ENCODE assay signal across 11 mouse cellular contexts in genomic region chr11:77787707-77788106, GRCm38 (mm10). TPM values are rescaled to one million over a fixed set of nuclear protein-coding genes. Genes with fewer than 3 reads are reported as not detected.
A peak's percentile ranks its signal among the peaks of the same experiment; 100 is the strongest.
DNase-seq lines count a peak whose midpoint lies in the region; ATAC-seq and TF ChIP-seq lines count a peak whose summit lies in the region.
"Had no signal": no experiment of that assay in that cellular context is flagged by ENCODE, and none has a peak within 500 bp of the region (broad histone marks: within the 10 kb centered on the region; RNA-seq: fewer than 3 reads in every experiment).

TSS of gene Gm10277 (minus strand) at chr11:77787747.

- peaks cover 6% of the 10 kb centered on the region for H3K36me3 ChIP-seq in heart, adult 2 months (ENCODE audit: control insufficient read depth, insufficient read depth, low read length)
- 0 out of 2 replicates have a peak, but pooled peaks cover 3% of the 10 kb centered on the region for H3K36me3 ChIP-seq in lung, embryonic 14.5 days (ENCODE audit: insufficient read depth)
- no peaks in the 10 kb centered on the region for H3K36me3 ChIP-seq in hindbrain, postnatal 0 days (ENCODE audit: insufficient read depth, low read length)

- H3K9ac ChIP-seq in heart, adult 2 months (ENCODE audit: low read depth, low read length) = no peak within 1 kb of the TSS
- no peak within 1 kb of the TSS for H3K9ac ChIP-seq in lung, embryonic 14.5 days
- no peak within 1 kb of the TSS for H3K9ac ChIP-seq in hindbrain, postnatal 0 days (replicated peaks; ENCODE audit: low read length)

- no peak for ATAC-seq in lung, embryonic 14.5 days (ENCODE audit: insufficient read depth)
- no peak for ATAC-seq in hindbrain, postnatal 0 days

- H3K4me3 ChIP-seq in heart, adult 2 months = no peak within 1 kb of the TSS
- H3K4me3 ChIP-seq in lung, embryonic 14.5 days (ENCODE audit: low read depth, low read length) = no peak within 1 kb of the TSS
- no peak within 1 kb of the TSS for H3K4me3 ChIP-seq in hindbrain, postnatal 0 days (ENCODE audit: low read length)
- no peak within 1 kb of the TSS for H3K4me3 ChIP-seq in olfactory bulb, adult 2 months (ENCODE audit: insufficient read depth, low read depth, low read length)

- DNase-seq in heart, adult 2 months = no peak
- no peak for DNase-seq in heart, adult 11 months
- no peak for DNase-seq in lung, embryonic 14.5 days
- DNase-seq in lung, postnatal 36 days = no peak
- no peak for DNase-seq in hindbrain, postnatal 0 days (ENCODE audit: low spot score)
- DNase-seq in layer of hippocampus, postnatal 10 days (ENCODE audit: low spot score in 2 of 2) = no peak
- no peak for DNase-seq in left cerebral cortex, adult 11 months (ENCODE audit: low spot score)
- DNase-seq: lung, adult 18-20 months; thymus, postnatal 25 days had no signal

- no peak for TF ChIP-seq CTCF in heart, adult 2 months (IDR thresholded peaks at IDR 0.05)
- TF ChIP-seq CTCF in lung, embryonic 14.5 days (IDR thresholded peaks at IDR 0.05; ENCODE audit: low read depth) = no peak
- no peak for TF ChIP-seq CTCF in hindbrain, postnatal 0 days (IDR thresholded peaks at IDR 0.05; ENCODE audit: low read depth)
- no peak for TF ChIP-seq CTCF in olfactory bulb, adult 2 months (IDR thresholded peaks at IDR 0.05; ENCODE audit: insufficient read depth, low read depth, low read length)

- no peak for TF ChIP-seq POLR2A in heart, adult 2 months (IDR thresholded peaks at IDR 0.05; ENCODE audit: insufficient read depth, low read depth, low read length)
- TF ChIP-seq POLR2A in olfactory bulb, adult 2 months (IDR thresholded peaks at IDR 0.05; ENCODE audit: insufficient read depth, low read depth, low read length) = no peak

- no peaks in the 10 kb centered on the region for H3K79me2 ChIP-seq in heart, adult 2 months (replicated peaks; ENCODE audit: control insufficient read depth, insufficient read depth, low read length)

- peak within 1 kb of the TSS; percentile 81 for H3K27ac ChIP-seq in heart, adult 2 months
- 0 out of 2 replicates have a peak within 1 kb of the TSS, but pooled peaks have one; percentile 92 for H3K27ac ChIP-seq in lung, embryonic 14.5 days (ENCODE audit: low read depth)
- H3K27ac ChIP-seq in hindbrain, postnatal 0 days = peak within 1 kb of the TSS; percentile 55; the same call in 1 of the 2 replicates
- peak within 1 kb of the TSS; percentile 81 for H3K27ac ChIP-seq in olfactory bulb, adult 2 months (ENCODE audit: insufficient read depth, low read depth, low read length)

- no peak within 1 kb of the TSS for H3K4me2 ChIP-seq in lung, embryonic 14.5 days
- no peak within 1 kb of the TSS for H3K4me2 ChIP-seq in hindbrain, postnatal 0 days (ENCODE audit: low read depth, low read length)

- intact Hi-C loops in heart, adult 2 months (cut with DNase I) = no loop called here

- WGBS in heart, adult 2 months = 79% methylated on average over 5 of the region's 5 CpGs
- 77% methylated on average over 5 of the region's 5 CpGs for WGBS in lung, embryonic 14.5 days
- WGBS in hindbrain, postnatal 0 days = 84% methylated on average over 5 of the region's 5 CpGs
- 79% methylated on average over 5 of the region's 5 CpGs for WGBS in olfactory bulb, adult 2 months

- H3K4me1 ChIP-seq in heart, adult 2 months (ENCODE audit: control insufficient read depth, insufficient read depth, low read length) = peaks cover 42% of the 10 kb centered on the region
- peaks cover 34% of the 10 kb centered on the region for H3K4me1 ChIP-seq in lung, embryonic 14.5 days (ENCODE audit: insufficient read depth)
- H3K4me1 ChIP-seq in hindbrain, postnatal 0 days (ENCODE audit: insufficient read depth, low read length) = peaks cover 35% of the 10 kb centered on the region
- peaks cover 62% of the 10 kb centered on the region for H3K4me1 ChIP-seq in olfactory bulb, adult 2 months (ENCODE audit: control insufficient read depth, insufficient read depth, low read length)

- TF ChIP-seq EP300 in heart, adult 2 months (IDR thresholded peaks at IDR 0.05; ENCODE audit: insufficient read depth, low read depth, low read length) = no peak

- H3K27me3 ChIP-seq in heart, adult 2 months (ENCODE audit: control insufficient read depth, insufficient read depth, low read length) = no peaks in the 10 kb centered on the region
- no peaks in the 10 kb centered on the region for H3K27me3 ChIP-seq in lung, embryonic 14.5 days (ENCODE audit: insufficient read depth, low read length)
- no peaks in the 10 kb centered on the region for H3K27me3 ChIP-seq in hindbrain, postnatal 0 days (ENCODE audit: insufficient read depth, low read length)

- no peaks in the 10 kb centered on the region for H3K9me3 ChIP-seq in lung, embryonic 14.5 days (ENCODE audit: low read depth, low read length)
- H3K9me3 ChIP-seq in hindbrain, postnatal 0 days (ENCODE audit: low read length) = no peaks in the 10 kb centered on the region

RNA-seq across cellular contexts. Expression of gene Gm10277, which starts in this region (rescaled TPM):
- not detected for total RNA-seq in heart, adult 2 months (2021)
- polyA plus RNA-seq in heart, adult 2 months (2012; rRNA removed) = not detected in 2 replicates
- 1.1 and 1.5 TPM in 2 replicates for polyA plus RNA-seq in lung, embryonic 14.5 days (2014; fragmentation: Nextera tagmentation; extraction: Ambion mirVana)
- total RNA-seq in hindbrain, postnatal 0 days (2014; rRNA removed) = not detected in 2 replicates
- polyA plus RNA-seq in hindbrain, postnatal 0 days (2015; fragmentation: Nextera tagmentation; extraction: Ambion mirVana) = 0.69 and 0.91 TPM in 2 replicates
- polyA plus RNA-seq in olfactory bulb, adult 2 months (2012; ENCODE audit: insufficient read depth, insufficient read length, low replicate concordance, missing spikeins) = not detected in 2 replicates
- total RNA-seq in layer of hippocampus, postnatal 10 days (2021) = not detected
- total RNA-seq: gastrocnemius, adult 18-20 months had no signal
